Mouse (Mus musculus) CD8-positive naive resting alpha-beta T cell, adult 2 months (primary cell): ENCODE data around the gene Slco3a1.

Experiments used
- DNase-seq, 2 experiments: peaks; one replicate each; pipeline ENCODE4 v3.0.0; 2022; ENCODE audit warnings: low read depth in 2 of 2, low spot score in 2 of 2

The Slco3a1 gene

DNA sequence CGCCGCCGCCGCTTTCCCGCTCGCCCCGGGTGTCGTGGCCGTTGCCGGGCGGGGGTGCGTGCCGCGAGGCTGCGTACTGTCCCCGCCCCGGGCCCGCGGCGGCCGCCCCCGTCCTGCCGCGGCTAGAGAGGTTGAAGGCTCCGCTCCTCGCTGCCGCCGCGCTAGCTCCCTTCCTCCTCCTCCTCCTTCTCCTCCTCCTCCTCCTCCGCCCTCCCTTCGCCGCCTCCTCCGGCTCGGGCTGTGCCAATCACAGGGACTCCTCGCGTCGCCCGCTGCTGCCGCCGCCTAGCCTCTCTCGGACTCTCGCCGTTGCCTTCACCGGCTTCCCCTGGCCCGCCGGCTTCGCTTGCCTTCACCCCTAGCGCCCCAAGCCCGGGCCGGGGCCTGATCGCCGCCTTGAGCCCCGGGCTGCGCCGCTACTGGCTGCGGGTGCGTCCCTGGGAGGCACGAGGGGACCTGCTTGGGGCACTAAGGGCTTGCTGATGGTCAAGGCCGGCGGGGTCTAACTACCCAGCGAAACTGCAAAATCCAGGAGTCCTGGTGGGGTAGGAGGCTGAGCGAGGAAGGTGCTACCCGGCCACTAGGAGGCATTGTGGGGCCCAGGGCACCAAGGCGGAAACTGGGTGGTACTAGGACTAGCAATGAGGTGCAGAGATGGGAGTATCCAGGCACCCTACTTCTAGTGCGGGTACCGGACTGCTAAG is at the start of gene Slco3a1:
Slco3a1 (minus strand) TSS at position 173 of the 704 bp plus-strand sequence.
- DNase-seq, result peak; percentile 72 to 81

DNA sequence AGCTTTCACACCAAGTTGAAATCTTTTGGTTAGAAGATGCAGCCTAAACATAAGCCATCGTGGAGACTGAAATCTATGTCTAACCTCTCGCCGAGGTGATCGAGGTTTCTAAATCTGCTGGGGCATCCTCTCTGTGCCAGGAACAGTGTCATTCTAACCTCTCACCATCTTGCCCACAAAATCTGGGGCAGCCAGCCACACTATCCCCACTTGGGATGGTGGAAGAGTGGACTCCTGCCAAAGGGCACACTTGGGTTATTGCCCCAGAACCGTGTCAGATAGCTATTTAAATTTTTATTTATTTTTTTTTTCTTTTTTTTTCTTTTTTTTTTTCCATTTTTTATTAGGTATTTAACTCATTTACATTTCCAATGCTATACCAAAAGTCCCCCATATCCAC is 46.4 kb upstream of the Slco3a1 start:
- no peak for DNase-seq

DNA sequence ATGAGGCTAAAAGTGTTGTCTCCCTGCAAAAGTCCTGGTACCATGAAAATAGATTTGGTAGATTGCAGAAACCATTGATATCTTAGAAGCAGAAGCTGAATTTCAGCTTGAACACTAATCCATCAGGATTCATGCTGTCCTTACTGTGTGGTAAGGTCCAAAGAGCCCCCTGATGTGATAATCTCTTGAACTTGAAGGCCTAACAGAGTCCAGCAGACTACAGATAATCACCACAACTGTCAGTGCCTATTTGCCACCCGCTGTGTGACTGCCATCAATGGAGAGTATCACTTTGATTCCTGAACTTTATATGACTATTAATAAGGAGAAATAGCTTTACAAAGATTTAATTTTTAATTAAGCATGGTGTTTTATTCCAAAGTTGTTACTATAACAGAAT is 24.8 kb upstream of the Slco3a1 start:
- no peak for DNase-seq

DNA sequence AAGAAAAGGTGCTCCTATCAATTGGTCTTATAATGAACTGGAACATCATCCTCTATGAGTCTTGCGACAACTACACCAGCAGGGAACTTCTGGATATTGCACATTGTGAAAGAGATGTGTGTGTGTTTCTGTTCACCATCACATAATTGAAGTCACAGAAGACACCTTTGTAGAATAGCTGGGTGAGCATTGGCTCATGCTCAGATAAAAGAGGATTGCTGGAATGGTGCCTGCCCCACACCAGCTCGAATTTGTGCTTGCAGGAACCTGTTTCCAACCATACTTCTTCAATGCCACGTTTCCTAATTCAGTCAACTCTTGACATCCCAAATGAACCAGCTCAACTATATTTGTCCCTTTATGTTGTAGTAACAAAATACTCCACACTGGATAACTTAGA is 21.1 kb upstream of the Slco3a1 start:
- no peak for DNase-seq

DNA sequence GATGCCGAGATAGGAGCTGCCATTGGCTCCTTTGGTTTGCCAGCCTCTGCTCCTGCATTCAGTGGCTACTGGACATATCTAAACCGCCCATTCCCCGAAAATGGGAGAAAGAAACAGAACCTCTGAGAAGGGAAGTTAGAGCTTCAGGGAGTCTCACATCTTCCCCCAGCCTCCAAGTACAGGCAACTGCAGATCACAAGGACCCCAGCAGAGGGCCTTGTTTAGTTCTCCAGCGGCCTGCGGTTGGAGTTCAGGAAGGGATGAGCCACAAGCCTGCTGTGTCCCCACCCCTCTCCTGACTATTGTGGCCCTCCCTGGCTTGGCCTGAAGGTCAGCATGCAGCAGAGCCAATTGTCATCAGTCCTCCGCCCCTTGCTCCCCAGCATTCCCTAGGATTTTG is 836 bp upstream of the Slco3a1 start:
- DNase-seq, result peak; percentile 11 to 32

DNA sequence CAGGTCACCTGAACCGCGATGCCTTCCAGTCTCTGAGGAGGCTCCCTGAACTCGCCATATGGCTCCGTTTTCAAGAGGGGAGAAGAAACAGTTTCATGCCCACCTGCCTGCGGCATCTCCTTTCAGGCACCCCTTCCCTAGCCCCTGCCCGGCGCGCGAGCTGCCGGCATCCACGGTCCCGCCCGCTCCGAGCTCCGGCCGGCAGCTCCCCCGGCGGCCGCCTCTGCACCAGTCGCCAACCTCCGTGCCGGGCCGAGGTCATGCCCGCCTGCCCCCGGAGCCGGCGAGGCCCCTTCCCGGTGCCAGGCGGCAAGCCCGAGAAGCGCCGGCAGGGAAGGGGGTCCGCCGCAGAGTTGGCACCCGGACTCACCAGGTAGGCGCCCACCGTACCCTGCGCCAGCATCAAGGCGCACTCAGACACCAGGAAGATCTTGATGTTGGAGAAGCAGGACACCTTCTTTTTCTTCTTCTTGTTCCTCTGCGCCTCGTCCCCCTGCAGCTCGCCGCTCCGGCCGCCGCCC is 479 bp downstream of the Slco3a1 start:
- peak; percentile 38 to 40 for DNase-seq

DNA sequence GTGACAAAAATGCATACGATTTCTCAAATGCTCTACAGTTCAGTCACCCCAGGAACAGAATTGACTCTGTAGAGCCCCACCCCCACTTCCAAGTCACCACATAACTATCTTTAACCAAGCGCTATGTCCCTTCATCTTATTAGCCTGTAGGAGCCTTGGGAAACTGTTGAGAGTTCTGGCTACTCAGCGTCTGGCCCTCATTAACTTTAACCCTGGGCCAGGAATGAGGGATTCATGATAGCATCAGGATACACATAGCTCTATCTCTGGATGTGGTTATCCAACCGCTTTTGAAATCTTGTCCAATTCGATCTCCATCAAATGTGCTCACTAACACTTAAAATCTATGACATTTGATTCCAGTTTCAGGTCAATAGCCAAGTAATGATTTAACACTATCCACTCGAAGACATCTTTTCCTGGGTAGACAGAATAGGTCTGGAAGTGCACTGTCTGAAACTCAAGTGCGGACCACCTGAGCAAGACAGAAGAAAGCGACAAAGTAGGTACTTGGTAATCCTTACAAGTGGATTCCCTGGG is 1.4 kb downstream of the Slco3a1 start:
- no peak for DNase-seq

DNA sequence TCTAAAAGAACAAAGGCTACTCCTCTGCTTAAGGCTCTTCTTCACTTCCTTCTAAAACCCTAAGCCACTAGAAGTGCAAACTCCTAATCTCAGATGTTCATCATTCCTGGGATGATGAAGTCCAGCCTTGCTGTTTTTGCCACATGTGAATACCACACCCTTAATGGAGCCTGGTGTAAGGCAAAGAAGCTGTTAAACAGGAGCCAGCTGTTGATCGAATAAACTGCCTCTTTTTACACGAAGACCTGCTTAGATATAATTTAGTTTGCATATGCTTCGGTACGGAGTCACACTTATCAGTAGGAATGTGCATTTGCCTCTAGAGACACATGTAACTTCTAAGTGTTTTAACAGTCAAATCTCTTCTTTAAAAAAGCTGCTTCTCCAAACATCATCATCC is 2.0 kb downstream of the Slco3a1 start:
- DNase-seq, result no peak

DNA sequence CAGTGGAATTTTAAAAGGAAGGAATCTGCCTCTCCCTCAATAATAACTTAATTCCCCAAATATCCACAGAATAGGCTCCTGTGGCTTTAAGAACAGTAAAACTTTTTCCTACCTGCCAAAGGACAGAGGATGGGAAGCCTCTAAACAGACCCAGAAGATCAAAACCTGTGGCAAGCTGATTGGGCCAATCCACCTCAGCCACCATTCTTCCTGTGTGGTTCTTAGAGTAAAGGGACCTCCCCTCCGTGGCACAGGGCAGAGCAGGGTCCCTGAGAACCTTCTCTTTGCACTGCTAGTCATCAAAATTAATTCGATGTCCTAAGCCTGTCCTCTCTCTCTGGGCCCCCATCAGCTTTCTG is 2.6 kb downstream of the Slco3a1 start:
- peak; percentile 34 to 42 for DNase-seq

DNA sequence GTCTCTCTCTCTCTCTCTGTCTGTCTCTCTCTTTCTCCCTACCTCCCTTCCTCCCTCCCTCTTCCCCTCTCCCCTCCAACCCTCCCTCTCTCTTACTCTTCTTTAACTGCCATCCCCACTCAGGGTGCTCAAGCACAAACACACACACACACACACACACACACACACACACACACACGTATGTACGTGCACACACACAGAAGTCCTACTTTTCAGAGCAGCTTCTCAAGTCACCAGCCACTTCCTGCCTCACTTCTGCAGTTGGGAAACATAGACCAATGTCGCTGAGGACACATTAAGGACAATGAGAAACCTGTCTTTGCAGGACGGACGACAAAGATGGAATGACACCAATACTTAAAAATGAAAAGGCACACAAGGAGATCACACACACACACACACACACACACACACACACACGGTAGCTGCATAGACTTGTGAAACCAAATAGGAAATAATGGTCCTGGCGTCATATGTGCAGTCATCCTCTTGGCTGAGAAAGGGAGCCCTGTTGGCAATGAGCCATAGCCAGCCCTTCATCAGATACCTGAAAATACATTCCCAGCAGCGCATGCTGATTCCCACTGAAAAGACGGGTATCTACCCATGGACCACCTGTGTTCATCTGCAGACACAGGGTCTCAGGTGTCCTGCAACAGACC is 3.1 kb downstream of the Slco3a1 start:
- peak; percentile 16 to 33 for DNase-seq

DNA sequence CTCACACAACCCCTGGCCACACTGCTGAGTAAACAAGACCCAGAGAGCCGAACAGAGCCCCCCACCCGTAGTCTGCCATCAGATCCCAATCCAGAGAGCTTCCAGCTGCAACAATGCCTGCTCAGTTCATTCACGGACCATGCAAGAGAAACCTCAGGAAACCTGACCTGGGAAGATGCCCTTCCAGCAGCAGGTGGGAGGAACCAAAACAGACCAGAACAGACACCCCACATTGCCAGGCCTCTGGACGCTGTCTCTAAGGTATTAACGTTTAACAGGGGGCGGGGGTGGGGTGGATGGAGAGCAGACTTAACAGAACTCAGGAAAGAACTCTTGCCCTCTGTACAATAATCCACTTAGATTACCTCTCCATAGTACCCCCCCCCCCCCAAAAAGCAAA is 4.9 kb downstream of the Slco3a1 start:
- no peak for DNase-seq

DNA sequence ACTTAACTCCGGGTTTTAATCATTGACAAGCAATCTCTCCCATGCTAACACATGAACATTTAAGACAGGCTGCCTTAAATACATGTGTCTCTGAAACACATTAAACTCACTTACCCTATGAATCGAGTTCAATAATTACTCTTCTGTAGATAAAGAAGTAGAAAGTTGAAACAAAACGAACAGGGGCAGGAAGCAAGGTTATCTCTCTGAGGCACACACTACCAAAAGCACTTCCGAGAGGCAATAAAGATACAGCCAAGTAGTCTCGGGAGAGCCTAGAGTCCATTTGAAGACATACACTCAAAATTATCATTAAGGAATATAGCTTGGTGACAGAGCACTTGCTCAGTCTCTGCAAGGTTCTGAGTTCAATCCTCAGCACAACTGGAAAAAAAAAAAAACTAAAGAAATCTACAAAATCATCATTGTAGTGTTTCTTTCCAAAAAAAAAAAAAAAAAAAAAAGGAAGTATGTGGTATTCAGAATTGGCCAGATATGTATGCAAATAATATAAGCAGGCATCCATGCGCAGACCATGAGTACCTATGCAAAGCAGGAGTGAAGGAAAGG is 5.5 kb downstream of the Slco3a1 start:
- DNase-seq, result no peak

DNA sequence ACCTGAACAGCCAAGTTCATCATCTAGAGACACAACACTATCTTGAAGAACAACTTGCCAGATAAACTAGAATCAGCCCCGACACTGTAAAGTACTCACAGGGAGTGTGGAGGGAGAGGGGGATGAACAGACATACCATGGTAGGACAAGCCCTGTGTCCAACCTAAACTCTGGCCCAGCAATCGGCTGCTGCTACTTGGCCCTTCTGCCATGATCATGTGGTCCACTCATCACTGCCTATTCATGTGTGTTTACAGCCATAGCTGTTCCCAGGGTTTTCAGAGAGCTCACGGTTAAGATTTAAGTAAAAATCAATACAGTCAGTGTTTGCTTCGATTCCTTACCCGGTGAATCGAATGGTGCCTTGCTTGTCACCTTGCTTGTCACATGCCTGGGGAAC is 7.9 kb downstream of the Slco3a1 start:
- DNase-seq, result no peak

DNA sequence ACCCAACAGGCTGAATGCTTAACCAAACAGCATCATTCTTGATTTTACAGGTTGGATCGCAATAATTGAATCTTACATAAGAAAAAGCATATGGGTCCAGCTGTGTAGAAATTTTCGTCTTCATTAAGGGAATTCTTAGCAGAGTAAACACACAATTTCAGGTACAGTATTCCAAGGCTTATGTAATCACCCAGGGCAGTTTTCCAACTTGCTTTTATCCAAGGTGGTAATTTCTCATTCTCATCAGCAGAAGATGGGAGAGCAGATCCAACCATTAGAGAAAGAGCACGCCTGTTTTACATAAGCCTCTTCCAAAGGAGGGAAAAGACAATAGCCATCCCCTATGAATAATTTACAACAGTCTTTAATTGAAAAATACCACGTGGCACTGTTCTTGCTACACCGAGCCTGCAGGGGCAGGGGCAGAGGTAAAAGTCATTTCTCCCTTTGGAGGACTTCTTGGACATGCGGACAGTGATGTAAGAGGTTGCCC is 9.0 kb downstream of the Slco3a1 start:
- DNase-seq, result no peak

DNA sequence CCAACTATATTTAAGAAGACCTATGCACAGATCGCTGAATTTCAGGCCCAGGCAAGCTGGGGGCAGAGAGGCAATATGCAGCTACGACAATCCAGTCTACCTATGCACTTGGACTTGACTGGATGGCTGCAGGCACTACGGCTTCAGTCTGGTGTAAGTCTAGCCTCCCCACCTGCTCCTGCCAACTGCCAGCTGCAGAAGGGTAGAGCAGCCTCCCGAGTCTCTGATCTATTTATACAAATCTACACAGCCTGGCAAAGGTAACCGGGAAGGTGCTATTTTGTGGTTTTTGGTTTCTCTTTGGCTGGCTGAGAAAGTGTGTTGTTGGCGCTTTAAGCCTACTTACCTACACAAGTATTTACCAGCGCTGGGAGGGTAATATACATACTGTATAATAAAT is 10.3 kb downstream of the Slco3a1 start:
- DNase-seq, result peak; percentile 10 to 27

DNA sequence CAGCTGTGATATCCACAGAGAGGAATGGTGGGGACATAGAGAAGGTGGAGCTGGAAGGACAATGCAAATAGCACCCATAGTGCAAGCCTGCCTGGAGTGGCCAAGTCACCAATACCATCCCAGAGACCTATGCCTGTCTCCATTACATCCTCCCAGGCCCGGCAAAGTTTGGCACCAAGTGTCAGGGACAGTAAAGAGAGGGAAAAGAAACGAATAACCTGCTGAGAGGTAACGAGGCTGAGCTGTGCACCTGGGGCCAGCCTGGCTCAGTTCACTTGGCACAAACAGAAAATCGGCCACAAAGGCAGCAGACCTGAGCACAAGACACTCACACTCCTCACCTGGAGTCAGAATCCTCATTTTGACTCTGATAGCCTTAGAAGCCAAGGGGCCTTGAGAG is 12.6 kb downstream of the Slco3a1 start:
- no peak for DNase-seq

DNA sequence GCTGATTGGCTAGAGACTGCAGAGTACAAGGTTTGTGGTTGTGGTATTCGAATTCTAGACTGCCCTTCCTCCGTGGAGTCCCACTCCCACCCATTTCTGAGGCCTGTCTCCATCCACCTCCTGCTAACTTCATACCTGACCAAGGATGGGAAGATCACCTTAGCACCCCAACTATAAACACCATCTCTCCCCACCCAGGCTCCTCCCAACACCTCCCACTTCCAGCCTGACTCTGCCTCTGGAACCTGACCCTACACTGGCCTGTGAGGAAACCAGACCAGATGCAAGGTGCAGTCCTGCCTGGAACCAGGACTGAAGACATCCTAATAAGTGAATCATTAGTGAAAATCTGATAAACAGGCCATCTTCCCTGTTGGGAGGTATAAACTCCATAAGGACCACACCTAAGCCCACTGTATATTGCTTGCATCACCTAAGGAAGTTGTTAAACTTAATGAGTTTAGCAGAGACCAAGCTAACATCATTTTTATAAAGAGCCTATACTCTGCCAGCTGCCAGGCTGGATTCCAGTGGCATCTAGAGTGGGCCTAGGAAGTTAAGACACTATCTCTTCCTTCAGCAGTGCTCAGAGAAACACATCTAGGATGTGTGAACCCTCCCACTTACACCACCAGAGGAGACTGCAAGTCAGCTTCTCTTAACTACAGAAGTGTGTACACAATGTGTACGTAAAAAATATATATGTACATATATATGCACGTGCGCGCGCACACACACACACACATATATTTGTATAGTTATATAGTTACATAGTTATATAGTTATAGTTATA is 13.5 kb downstream of the Slco3a1 start:
- DNase-seq, result no peak

DNA sequence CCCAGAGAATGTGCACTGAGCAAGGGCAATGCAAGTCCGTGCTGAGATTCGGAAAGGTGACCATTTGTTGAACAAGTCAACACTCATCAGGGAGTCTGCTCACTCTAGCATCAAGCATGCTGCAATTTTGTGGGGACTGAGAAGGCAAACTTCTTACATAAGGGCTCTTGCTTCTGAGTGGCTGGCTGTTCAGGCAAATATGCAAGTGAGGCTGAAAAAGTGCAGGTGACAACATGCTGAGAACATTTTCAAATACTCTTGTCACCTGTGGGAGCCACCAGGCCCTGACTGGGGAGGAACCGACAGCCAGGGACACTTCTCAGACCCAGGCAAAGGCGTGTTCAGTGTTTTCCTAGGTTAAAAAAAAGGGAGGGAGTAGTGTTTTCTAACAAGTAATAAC is 18.4 kb downstream of the Slco3a1 start:
- DNase-seq, result no peak

DNA sequence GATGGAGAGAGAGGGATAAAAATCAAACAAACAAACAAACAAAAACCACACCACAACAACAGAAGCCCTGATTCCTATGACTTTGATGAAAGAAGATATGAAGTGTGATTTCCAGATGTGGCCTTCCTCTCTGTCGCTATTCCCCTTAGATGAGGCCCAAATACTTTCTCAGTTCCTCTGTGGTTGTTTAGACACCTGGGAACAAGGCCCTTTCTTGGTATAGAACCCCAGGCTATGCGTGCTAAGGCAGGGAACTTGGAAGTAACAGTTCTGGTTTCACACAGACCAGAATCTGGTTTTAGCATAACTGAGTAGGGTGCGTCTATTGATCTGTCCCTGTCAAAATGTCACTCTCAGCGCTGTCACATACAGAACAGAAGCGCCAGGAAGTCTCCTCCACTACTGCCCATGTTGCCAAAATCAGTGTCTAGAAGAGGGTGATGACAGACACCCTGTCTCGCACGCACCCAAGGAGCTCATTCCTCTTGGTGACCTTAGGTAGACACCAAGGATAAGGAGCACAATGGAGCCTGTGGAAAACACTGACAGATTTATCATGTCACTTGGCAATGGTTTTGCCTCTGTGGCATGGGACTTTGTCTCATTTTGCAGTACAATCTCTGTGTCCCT is 23.0 kb downstream of the Slco3a1 start:
- no peak for DNase-seq

DNA sequence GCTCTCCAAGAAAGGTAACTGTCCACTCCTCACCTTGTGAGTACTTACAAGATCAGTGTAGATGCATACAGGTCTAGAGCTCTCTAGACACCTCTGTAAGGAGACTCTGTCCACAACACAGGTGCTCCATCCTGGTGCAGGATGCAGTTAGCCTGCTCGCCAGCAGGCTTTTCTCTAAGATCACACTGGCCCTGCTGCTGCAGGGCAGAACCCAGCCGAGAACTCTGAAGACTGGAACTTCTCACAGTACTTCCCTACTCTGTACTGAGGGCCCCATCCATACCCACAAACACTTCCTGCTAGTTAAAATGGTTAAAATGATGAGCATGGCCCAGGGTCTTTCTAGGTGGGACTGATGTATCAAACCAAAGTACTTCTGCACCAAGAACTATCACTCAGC is 24.7 kb downstream of the Slco3a1 start:
- no peak for DNase-seq
